Mouse (Mus musculus): ENCODE measurements at regions not wholly inside any gene's neighbourhood (a gene's known extent, or its start where the extent isn't known, plus 50 kb on each side); places are given as distances from the start of the nearest gene placed in this dataset.
A peak's percentile ranks its signal among the peaks of the same experiment; 100 is the strongest.

- DNase-seq (ENCODE audit: low read depth, low spot score): peak; percentile 27
- H3K4me3 ChIP-seq (ENCODE audit: insufficient read depth in 1 of 2, low read depth in 1 of 2, low read length in 2 of 2, poor library complexity in 1 of 2, severe bottlenecking in 1 of 2): no peak overlapping the region
- in situ Hi-C loops (cut with MboI; ENCODE audit: low sequenced_read_pairs in 2 of 2, unreplicated experiment in 2 of 2): no loop called here
- TF ChIP-seq ZC3H11A (IDR thresholded peaks at IDR 0.05; ENCODE audit: borderline replicate concordance, low read depth, low read length): no peak
- peak; percentile 79 for TF ChIP-seq HCFC1 (IDR thresholded peaks at IDR 0.05; ENCODE audit: borderline replicate concordance, insufficient read depth, low read length)
- no peak for TF ChIP-seq CHD2 (IDR thresholded peaks at IDR 0.05; ENCODE audit: low read depth, low read length)
- H3K36me3 ChIP-seq (ENCODE audit: control insufficient read depth, insufficient read depth, low read length, poor library complexity, severe bottlenecking): no peaks in the 10 kb centered on the region
- no peak overlapping the region; the same call in 1 of the 2 replicates for H3K27ac ChIP-seq (ENCODE audit: insufficient read depth, low read depth, low read length, poor library complexity, severe bottlenecking)
- peaks cover 0 to 9% of the 10 kb centered on the region in 2 experiments; a peak in 1 of 4 replicates for H3K4me1 ChIP-seq (ENCODE audit: control insufficient read depth in 2 of 2, insufficient read depth in 2 of 2, low read length in 2 of 2, poor library complexity in 1 of 2)
- no peaks in the 10 kb centered on the region for H3K9me3 ChIP-seq (ENCODE audit: control insufficient read depth, insufficient read depth, low read depth, low read length)
- no peak overlapping the region for H3K9ac ChIP-seq (ENCODE audit: insufficient read depth, low read depth, low read length, poor library complexity, severe bottlenecking)
Measured at GRCm38 (mm10) chr14:47857271-47857670, 209.0 kb downstream of the Ktn1 start.

GRCm38 (mm10) chr14:47857731-47858556 is 209.7 kb downstream of the Ktn1 start:
- in situ Hi-C loops (cut with MboI; ENCODE audit: low sequenced_read_pairs in 2 of 2, unreplicated experiment in 2 of 2): no loop called here

GRCm38 (mm10) chr14:47862556-47862955 is 214.3 kb downstream of the Ktn1 start:
- Histone ChIP-seq H3K27ac (ENCODE audit: insufficient read depth, low read depth, low read length, poor library complexity, severe bottlenecking) (no peak overlapping the region), H3K4me3 (ENCODE audit: insufficient read depth in 1 of 2, low read depth in 1 of 2, low read length in 2 of 2, poor library complexity in 1 of 2, severe bottlenecking in 1 of 2) (no peak overlapping the region), H3K9me3 (ENCODE audit: control insufficient read depth, insufficient read depth, low read depth, low read length) (no peaks in the 10 kb centered on the region), H3K9ac (ENCODE audit: insufficient read depth, low read depth, low read length, poor library complexity, severe bottlenecking) (no peak overlapping the region), H3K4me1 (ENCODE audit: control insufficient read depth in 2 of 2, insufficient read depth in 2 of 2, low read length in 2 of 2, poor library complexity in 1 of 2) (no peaks in the 10 kb centered on the region), H3K36me3 (ENCODE audit: control insufficient read depth, insufficient read depth, low read length, poor library complexity, severe bottlenecking) (no peaks in the 10 kb centered on the region)
- TF ChIP-seq MAFK (IDR thresholded peaks at IDR 0.05; ENCODE audit: insufficient read depth, low read depth, low read length): no peak
- no peak for TF ChIP-seq CHD2 (IDR thresholded peaks at IDR 0.05; ENCODE audit: low read depth, low read length)
- TF ChIP-seq ZNF384 (IDR thresholded peaks at IDR 0.05; ENCODE audit: low read depth, low read length): no peak
- TF ChIP-seq ZC3H11A (IDR thresholded peaks at IDR 0.05; ENCODE audit: borderline replicate concordance, low read depth, low read length): no peak
- no peak for TF ChIP-seq HCFC1 (IDR thresholded peaks at IDR 0.05; ENCODE audit: borderline replicate concordance, insufficient read depth, low read length)
- in situ Hi-C loops (cut with MboI; ENCODE audit: low sequenced_read_pairs in 2 of 2, unreplicated experiment in 2 of 2): no loop called here
- DNase-seq (ENCODE audit: low read depth, low spot score): no peak

More at GRCm38 (mm10) chr14:47857731-47858556, 209.7 kb downstream of the Ktn1 start:
- peaks cover 0 to 9% of the 10 kb centered on the region in 2 experiments; a peak in 1 of 4 replicates for H3K4me1 ChIP-seq (ENCODE audit: control insufficient read depth in 2 of 2, insufficient read depth in 2 of 2, low read length in 2 of 2, poor library complexity in 1 of 2)
- no peaks in the 10 kb centered on the region for H3K9me3 ChIP-seq (ENCODE audit: control insufficient read depth, insufficient read depth, low read depth, low read length)
- H3K27ac ChIP-seq (ENCODE audit: insufficient read depth, low read depth, low read length, poor library complexity, severe bottlenecking): peak overlapping the region; percentile 2; the same call in 1 of the 2 replicates
- no peak overlapping the region for H3K4me3 ChIP-seq (ENCODE audit: insufficient read depth in 1 of 2, low read depth in 1 of 2, low read length in 2 of 2, poor library complexity in 1 of 2, severe bottlenecking in 1 of 2)
- no peak overlapping the region for H3K9ac ChIP-seq (ENCODE audit: insufficient read depth, low read depth, low read length, poor library complexity, severe bottlenecking)
- H3K36me3 ChIP-seq (ENCODE audit: control insufficient read depth, insufficient read depth, low read length, poor library complexity, severe bottlenecking): no peaks in the 10 kb centered on the region
- TF ChIP-seq CHD2 (IDR thresholded peaks at IDR 0.05; ENCODE audit: low read depth, low read length) (no peak), HCFC1 (IDR thresholded peaks at IDR 0.05; ENCODE audit: borderline replicate concordance, insufficient read depth, low read length) (no peak), ZNF384 (IDR thresholded peaks at IDR 0.05; ENCODE audit: low read depth, low read length) (no peak), ZC3H11A (IDR thresholded peaks at IDR 0.05; ENCODE audit: borderline replicate concordance, low read depth, low read length) (no peak), MAFK (IDR thresholded peaks at IDR 0.05; ENCODE audit: insufficient read depth, low read depth, low read length) (no peak)
- DNase-seq (ENCODE audit: low read depth, low spot score): peak; percentile 21

- H3K9me3 ChIP-seq (ENCODE audit: control insufficient read depth, insufficient read depth, low read depth, low read length): no peaks in the 10 kb centered on the region
- in situ Hi-C loops (cut with MboI; ENCODE audit: low sequenced_read_pairs in 2 of 2, unreplicated experiment in 2 of 2): no loop called here
- no peak overlapping the region for H3K4me3 ChIP-seq (ENCODE audit: insufficient read depth in 1 of 2, low read depth in 1 of 2, low read length in 2 of 2, poor library complexity in 1 of 2, severe bottlenecking in 1 of 2)
- no peak overlapping the region for H3K27ac ChIP-seq (ENCODE audit: insufficient read depth, low read depth, low read length, poor library complexity, severe bottlenecking)
- DNase-seq (ENCODE audit: low read depth, low spot score): no peak
- TF ChIP-seq ZC3H11A (IDR thresholded peaks at IDR 0.05; ENCODE audit: borderline replicate concordance, low read depth, low read length) (no peak), HCFC1 (IDR thresholded peaks at IDR 0.05; ENCODE audit: borderline replicate concordance, insufficient read depth, low read length) (no peak), MAFK (IDR thresholded peaks at IDR 0.05; ENCODE audit: insufficient read depth, low read depth, low read length) (no peak), CHD2 (IDR thresholded peaks at IDR 0.05; ENCODE audit: low read depth, low read length) (no peak), ZNF384 (IDR thresholded peaks at IDR 0.05; ENCODE audit: low read depth, low read length) (no peak)
- H3K36me3 ChIP-seq (ENCODE audit: control insufficient read depth, insufficient read depth, low read length, poor library complexity, severe bottlenecking): no peaks in the 10 kb centered on the region
- H3K9ac ChIP-seq (ENCODE audit: insufficient read depth, low read depth, low read length, poor library complexity, severe bottlenecking): no peak overlapping the region
- no peaks in the 10 kb centered on the region for H3K4me1 ChIP-seq (ENCODE audit: control insufficient read depth in 2 of 2, insufficient read depth in 2 of 2, low read length in 2 of 2, poor library complexity in 1 of 2)
Measured at GRCm38 (mm10) chr14:47863067-47863466, 214.8 kb downstream of the Ktn1 start.

Measured in ES-E14 (cell line).